Mouse (Mus musculus): ENCODE results near the gene Pakap. TPM values are rescaled to one million over a fixed set of nuclear protein-coding genes. Genes with fewer than 3 reads are reported as not detected.

Gene Pakap
- polyA plus RNA-seq, 1 experiment from 2014 or later = 18.7 TPM

DNA sequence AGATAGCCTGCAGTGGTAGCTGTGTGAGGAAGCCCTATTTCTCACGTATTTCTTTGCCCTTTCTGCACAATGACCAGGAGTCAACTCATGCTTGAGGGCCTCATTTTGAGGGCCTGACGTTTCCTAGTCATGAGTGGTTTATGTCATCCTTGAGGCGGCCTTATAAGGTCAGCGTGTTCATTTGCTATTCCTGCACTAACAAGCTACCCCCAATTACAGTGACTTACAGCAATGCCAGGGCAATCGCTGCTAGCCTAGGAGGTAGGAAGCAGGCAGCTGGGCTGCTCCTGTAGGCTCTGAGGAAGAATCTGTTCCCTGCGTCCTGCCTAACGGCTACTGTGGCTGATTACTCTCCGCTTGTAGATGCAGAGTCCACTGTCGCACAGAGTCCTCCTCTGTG, 269.1 kb downstream of the Pakap start:
- no peaks in the 10 kb centered on the region for H3K27me3 ChIP-seq (ENCODE audit: control insufficient read depth, insufficient read depth, low read length)
- H3K4me3 ChIP-seq (ENCODE audit: low read length) = no peak overlapping the region
- no peak for ATAC-seq (ENCODE audit: low FRiP score, low TSS enrichment)
- no peaks in the 10 kb centered on the region for H3K9me3 ChIP-seq (ENCODE audit: control insufficient read depth, low read length)
- H3K27ac ChIP-seq (ENCODE audit: low read depth, low read length) = no peak overlapping the region
- no peaks in the 10 kb centered on the region for H3K36me3 ChIP-seq (ENCODE audit: control insufficient read depth, insufficient read depth, low read length)
- no peak overlapping the region for H3K9ac ChIP-seq (ENCODE audit: low read depth, low read length)
- no peak overlapping the region for H3K4me2 ChIP-seq (replicated peaks; ENCODE audit: low read depth, low read length)
- H3K4me1 ChIP-seq (ENCODE audit: control insufficient read depth, insufficient read depth, low read length) = peaks cover 20% of the 10 kb centered on the region
- WGBS = 56% methylated on average over 9 of the region's 9 CpGs

DNA sequence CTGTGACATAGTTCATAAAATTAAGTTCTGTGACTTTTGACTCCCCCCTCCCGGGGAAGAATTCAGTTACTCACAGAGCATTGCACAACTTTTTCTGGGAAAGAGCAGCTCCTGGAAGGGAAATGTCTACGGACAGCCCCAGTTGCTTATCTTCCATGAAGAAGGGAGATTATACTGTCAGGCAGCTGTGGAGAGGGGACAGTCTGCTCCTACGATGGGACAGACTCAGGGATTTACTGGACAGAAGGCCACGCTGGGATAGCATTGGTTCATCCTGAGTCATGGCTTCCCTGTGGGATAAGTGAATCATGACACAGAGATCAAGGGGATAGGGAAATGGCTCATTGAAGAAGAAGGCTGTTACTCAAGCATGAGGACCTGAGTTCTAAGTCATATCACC, 271.4 kb downstream of the Pakap start:
- no peaks in the 10 kb centered on the region for H3K27me3 ChIP-seq (ENCODE audit: control insufficient read depth, insufficient read depth, low read length)
- no peak overlapping the region for H3K27ac ChIP-seq (ENCODE audit: low read depth, low read length)
- no peak overlapping the region for H3K4me3 ChIP-seq (ENCODE audit: low read length)
- peaks cover 6% of the 10 kb centered on the region; the same call in 1 of the 2 replicates for H3K4me1 ChIP-seq (ENCODE audit: control insufficient read depth, insufficient read depth, low read length)
- no peaks in the 10 kb centered on the region for H3K9me3 ChIP-seq (ENCODE audit: control insufficient read depth, low read length)
- no peak overlapping the region for H3K4me2 ChIP-seq (replicated peaks; ENCODE audit: low read depth, low read length)
- no peaks in the 10 kb centered on the region for H3K36me3 ChIP-seq (ENCODE audit: control insufficient read depth, insufficient read depth, low read length)
- no peak for ATAC-seq (ENCODE audit: low FRiP score, low TSS enrichment)
- whole genome bisulfite sequencing = 77% methylated on average over 4 of the region's 4 CpGs
- H3K9ac ChIP-seq (ENCODE audit: low read depth, low read length) = no peak overlapping the region

DNA sequence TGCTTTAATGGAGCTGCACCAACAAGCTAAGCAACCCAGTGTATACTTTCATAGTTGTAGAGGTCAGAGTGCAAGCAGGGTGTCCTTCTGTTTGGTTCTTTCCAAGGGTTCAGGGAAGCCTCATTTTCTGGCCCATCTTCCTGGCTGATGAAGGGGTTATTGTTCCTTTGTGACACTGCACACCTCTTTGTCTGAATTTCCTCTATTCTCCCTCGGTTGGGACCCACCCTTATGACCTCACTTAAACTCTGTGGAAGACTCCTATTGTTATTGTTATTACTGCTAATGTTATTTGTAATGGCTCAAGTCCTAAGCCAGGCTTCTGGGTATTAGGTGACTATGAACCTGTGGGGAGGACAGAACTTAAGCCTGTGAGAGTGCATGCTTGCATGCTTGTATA, 273.9 kb downstream of the Pakap start:
- H3K27me3 ChIP-seq (ENCODE audit: control insufficient read depth, insufficient read depth, low read length) = no peaks in the 10 kb centered on the region
- 35% methylated on average over 1 of the region's 1 CpGs for WGBS
- no peaks in the 10 kb centered on the region for H3K9me3 ChIP-seq (ENCODE audit: control insufficient read depth, low read length)
- H3K4me3 ChIP-seq (ENCODE audit: low read length) = no peak overlapping the region
- H3K27ac ChIP-seq (ENCODE audit: low read depth, low read length) = no peak overlapping the region
- no peak for ATAC-seq (ENCODE audit: low FRiP score, low TSS enrichment)
- no peak overlapping the region for H3K4me2 ChIP-seq (replicated peaks; ENCODE audit: low read depth, low read length)
- no peak overlapping the region for H3K9ac ChIP-seq (ENCODE audit: low read depth, low read length)
- peaks cover 17% of the 10 kb centered on the region; the same call in 1 of the 2 replicates for H3K4me1 ChIP-seq (ENCODE audit: control insufficient read depth, insufficient read depth, low read length)
- H3K36me3 ChIP-seq (ENCODE audit: control insufficient read depth, insufficient read depth, low read length) = no peaks in the 10 kb centered on the region

DNA sequence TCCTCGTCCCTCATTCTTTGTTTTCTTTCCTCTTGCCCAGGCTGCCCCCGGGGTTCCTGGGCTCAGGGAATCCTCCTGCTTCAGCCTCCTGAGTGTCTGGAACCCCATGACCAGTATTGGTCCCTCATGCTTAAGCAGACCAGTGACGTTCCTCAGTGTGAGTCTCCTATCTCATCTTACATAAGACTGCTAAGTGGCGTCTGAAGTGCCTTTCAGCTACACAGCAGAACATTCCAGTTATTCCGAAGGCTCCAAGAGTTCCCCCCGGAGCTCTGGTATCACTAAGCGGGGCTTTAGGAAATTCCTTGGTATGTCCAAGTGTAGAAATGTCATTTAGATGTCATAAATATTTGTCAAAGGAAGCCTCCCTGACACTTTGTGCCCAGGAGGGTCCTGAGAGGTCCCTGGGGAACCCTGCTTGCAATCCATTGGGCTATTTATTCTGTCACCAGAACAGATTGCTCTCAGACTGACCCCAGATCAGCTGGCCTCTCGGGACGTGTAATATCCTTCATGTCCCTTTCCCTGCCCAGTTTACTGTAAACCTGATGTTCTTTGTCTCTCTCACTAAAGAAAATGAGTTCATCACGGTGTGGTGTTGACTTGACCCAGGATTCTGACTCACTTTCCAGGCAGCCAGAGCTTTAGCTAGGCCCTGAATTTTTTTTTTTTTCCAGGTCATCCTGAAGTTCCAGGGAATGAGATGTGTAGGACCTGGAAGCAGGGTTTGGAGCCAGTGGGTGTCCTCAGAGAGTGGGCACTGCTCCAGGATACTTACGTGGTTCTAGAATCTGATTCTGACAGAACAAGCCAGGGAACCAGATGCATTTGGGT, 274.7 kb downstream of the Pakap start:
- WGBS = 65% methylated on average over 11 of the region's 11 CpGs
- no peaks in the 10 kb centered on the region for H3K27me3 ChIP-seq (ENCODE audit: control insufficient read depth, insufficient read depth, low read length)
- H3K9ac ChIP-seq (ENCODE audit: low read depth, low read length) = no peak overlapping the region
- no peak overlapping the region for H3K4me2 ChIP-seq (replicated peaks; ENCODE audit: low read depth, low read length)
- no peaks in the 10 kb centered on the region for H3K36me3 ChIP-seq (ENCODE audit: control insufficient read depth, insufficient read depth, low read length)
- H3K4me1 ChIP-seq (ENCODE audit: control insufficient read depth, insufficient read depth, low read length) = peaks cover 22% of the 10 kb centered on the region
- no peaks in the 10 kb centered on the region for H3K9me3 ChIP-seq (ENCODE audit: control insufficient read depth, low read length)
- no peak for ATAC-seq (ENCODE audit: low FRiP score, low TSS enrichment)
- no peak overlapping the region for H3K27ac ChIP-seq (ENCODE audit: low read depth, low read length)
- H3K4me3 ChIP-seq (ENCODE audit: low read length) = no peak overlapping the region

DNA sequence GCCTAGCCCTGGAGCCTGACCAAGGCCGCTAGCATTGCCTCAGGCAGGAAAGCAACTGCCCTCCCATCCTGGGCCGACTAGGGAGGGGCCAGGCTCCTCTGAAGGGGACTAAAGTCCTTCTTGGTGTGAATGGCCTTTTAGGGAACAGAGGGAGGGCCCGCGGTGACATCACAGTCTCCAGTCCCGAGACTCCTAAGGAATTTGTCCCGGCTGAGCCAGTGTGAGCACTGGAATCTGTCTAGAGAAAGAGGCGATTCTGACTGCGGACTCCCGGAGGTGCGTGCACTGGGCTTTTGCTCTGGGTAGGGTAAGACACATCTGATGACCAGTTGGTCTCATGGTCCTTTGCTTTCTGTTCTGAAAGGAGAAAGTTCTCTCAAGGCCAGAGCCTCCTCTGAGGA, 277.1 kb downstream of the Pakap start:
- peak overlapping the region; percentile 68 for H3K9ac ChIP-seq (ENCODE audit: low read depth, low read length)
- H3K36me3 ChIP-seq (ENCODE audit: control insufficient read depth, insufficient read depth, low read length) = 0 out of 2 replicates have a peak, but pooled peaks cover under 1% of the 10 kb centered on the region
- H3K9me3 ChIP-seq (ENCODE audit: control insufficient read depth, low read length) = no peaks in the 10 kb centered on the region
- H3K4me2 ChIP-seq (replicated peaks; ENCODE audit: low read depth, low read length) = peak overlapping the region; percentile 43
- 1% methylated on average over 10 of the region's 10 CpGs for WGBS
- no peaks in the 10 kb centered on the region for H3K27me3 ChIP-seq (ENCODE audit: control insufficient read depth, insufficient read depth, low read length)
- H3K4me3 ChIP-seq (ENCODE audit: low read length) = peak overlapping the region; percentile 42
- ATAC-seq (ENCODE audit: low FRiP score, low TSS enrichment) = peak; percentile 88
- peak overlapping the region; percentile 90 for H3K27ac ChIP-seq (ENCODE audit: low read depth, low read length)
- peaks cover 26% of the 10 kb centered on the region for H3K4me1 ChIP-seq (ENCODE audit: control insufficient read depth, insufficient read depth, low read length)

DNA sequence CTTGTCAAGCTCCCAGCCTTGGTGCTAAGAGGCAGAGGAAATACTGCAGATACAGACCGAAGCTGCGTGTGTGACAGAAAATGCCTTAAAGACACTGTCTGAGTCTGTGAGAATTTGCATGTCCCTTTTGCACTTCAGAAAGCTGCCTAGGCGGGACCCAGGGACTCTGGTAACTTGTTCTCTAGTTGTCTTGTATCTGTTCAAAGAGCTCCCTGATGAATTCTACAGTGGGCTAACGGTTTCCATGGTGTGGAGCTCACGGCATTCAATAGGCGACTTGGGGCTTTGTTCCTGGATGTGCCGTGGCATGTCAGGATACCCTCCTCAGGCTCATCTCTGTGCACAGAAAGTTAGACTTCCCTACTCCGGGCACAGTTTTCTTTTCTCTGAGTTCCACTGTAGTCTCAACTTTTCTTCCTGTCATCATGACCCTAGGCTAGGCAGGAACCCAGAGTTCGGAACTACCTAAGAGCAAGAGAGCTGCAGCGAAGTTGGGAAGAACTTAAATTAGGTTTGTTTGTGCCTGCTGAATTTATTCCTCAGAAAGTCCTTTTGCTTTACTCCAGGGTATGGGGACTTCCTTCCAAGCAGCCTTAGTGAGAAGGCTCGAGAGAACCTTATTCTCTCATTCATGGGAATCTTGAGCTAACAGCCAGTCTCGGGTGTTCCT, 277.7 kb downstream of the Pakap start:
- peak overlapping the region; percentile 68 for H3K9ac ChIP-seq (ENCODE audit: low read depth, low read length)
- no peaks in the 10 kb centered on the region for H3K27me3 ChIP-seq (ENCODE audit: control insufficient read depth, insufficient read depth, low read length)
- H3K27ac ChIP-seq (ENCODE audit: low read depth, low read length) = peak overlapping the region; percentile 90
- H3K36me3 ChIP-seq (ENCODE audit: control insufficient read depth, insufficient read depth, low read length) = 0 out of 2 replicates have a peak, but pooled peaks cover 3% of the 10 kb centered on the region
- peak overlapping the region; percentile 43 for H3K4me2 ChIP-seq (replicated peaks; ENCODE audit: low read depth, low read length)
- no peaks in the 10 kb centered on the region for H3K9me3 ChIP-seq (ENCODE audit: control insufficient read depth, low read length)
- peaks cover 26% of the 10 kb centered on the region for H3K4me1 ChIP-seq (ENCODE audit: control insufficient read depth, insufficient read depth, low read length)
- ATAC-seq (ENCODE audit: low FRiP score, low TSS enrichment) = no peak
- 28% methylated on average over 12 of the region's 12 CpGs for whole genome bisulfite sequencing
- peak overlapping the region; percentile 42 for H3K4me3 ChIP-seq (ENCODE audit: low read length)

DNA sequence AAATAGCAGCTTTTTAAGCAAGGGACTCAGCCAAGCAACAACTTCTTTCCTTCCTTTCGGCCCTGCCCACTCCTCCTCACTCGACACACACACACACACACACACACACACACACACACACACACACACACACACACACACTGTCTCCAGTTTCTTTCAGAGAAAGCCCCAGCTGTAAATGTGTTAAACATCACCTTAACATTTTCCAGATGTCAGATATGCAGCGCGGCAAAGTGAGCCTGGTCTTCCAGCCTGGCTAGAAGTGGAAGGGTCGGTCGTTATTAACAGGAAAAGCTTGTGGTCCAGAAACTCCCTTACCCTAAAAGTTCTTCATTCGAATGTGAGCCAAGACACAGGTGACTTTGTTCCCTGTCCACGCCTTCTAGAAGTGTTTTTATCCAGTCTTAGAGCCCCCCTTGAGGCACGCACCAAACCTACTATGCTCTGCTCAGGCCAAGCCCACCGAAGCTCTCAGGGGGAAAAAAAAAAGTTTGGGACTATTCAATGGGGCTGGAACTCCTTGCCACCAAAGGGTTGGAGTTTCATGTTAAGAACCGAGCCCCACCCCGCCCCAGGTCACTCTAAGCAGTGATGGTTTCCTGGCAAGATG, 278.5 kb downstream of the Pakap start:
- Histone ChIP-seq H3K4me1 (ENCODE audit: control insufficient read depth, insufficient read depth, low read length) (peaks cover 29% of the 10 kb centered on the region), H3K4me2 (replicated peaks; ENCODE audit: low read depth, low read length) (peak overlapping the region; percentile 43), H3K9me3 (ENCODE audit: control insufficient read depth, low read length) (no peaks in the 10 kb centered on the region), H3K36me3 (ENCODE audit: control insufficient read depth, insufficient read depth, low read length) (0 out of 2 replicates have a peak, but pooled peaks cover 3% of the 10 kb centered on the region), H3K27me3 (ENCODE audit: control insufficient read depth, insufficient read depth, low read length) (no peaks in the 10 kb centered on the region), H3K4me3 (ENCODE audit: low read length) (peak overlapping the region; percentile 42; the same call in 1 of the 2 replicates), H3K9ac (ENCODE audit: low read depth, low read length) (peak overlapping the region; percentile 68), H3K27ac (ENCODE audit: low read depth, low read length) (peak overlapping the region; percentile 90)
- no peak; the same call in none of the 2 replicates for ATAC-seq (ENCODE audit: low FRiP score, low TSS enrichment)
- WGBS = 28% methylated on average over 11 of the region's 12 CpGs

DNA sequence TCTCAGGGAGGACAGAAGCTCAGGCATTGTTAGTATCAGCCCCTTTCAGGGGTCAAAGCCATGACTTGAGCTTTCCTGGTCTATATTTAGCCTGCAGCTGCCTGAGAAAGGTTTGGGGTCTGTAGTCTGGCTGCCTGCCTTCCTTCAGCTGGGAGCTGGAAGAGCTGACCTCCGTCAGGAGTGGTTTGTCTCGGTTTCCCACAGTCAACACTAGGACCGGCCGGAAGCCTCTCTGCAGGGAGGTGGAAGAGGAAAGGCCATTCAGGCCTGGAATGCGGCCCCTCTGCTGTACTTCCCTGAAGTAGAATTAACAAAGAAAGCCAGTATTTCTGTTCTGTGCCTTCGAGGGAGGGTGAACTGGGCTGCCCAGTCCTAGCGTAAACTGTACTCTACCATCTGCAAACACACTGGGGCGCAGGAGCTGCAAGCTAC, 279.0 kb downstream of the Pakap start:
- no peaks in the 10 kb centered on the region for H3K27me3 ChIP-seq (ENCODE audit: control insufficient read depth, insufficient read depth, low read length)
- peak; percentile 65 for ATAC-seq (ENCODE audit: low FRiP score, low TSS enrichment)
- peak overlapping the region; percentile 90 for H3K27ac ChIP-seq (ENCODE audit: low read depth, low read length)
- peak overlapping the region; percentile 68; the same call in 1 of the 2 replicates for H3K9ac ChIP-seq (ENCODE audit: low read depth, low read length)
- H3K4me3 ChIP-seq (ENCODE audit: low read length) = peak overlapping the region; percentile 42; the same call in 1 of the 2 replicates
- H3K4me1 ChIP-seq (ENCODE audit: control insufficient read depth, insufficient read depth, low read length) = peaks cover 33% of the 10 kb centered on the region
- 28% methylated on average over 8 of the region's 8 CpGs for WGBS
- 0 out of 2 replicates have a peak, but pooled peaks cover 3% of the 10 kb centered on the region for H3K36me3 ChIP-seq (ENCODE audit: control insufficient read depth, insufficient read depth, low read length)
- H3K9me3 ChIP-seq (ENCODE audit: control insufficient read depth, low read length) = no peaks in the 10 kb centered on the region
- H3K4me2 ChIP-seq (replicated peaks; ENCODE audit: low read depth, low read length) = peak overlapping the region; percentile 43

All from kidney, embryonic 14.5 days (tissue).